9 mouse cellular contexts compared by ENCODE assay signal in genomic region chr6:99519052-99519451, GRCm38 (mm10). TPM values are rescaled to one million over a fixed set of nuclear protein-coding genes. Genes with fewer than 3 reads are reported as not detected.
A peak's percentile ranks its signal among the peaks of the same experiment; 100 is the strongest.
DNase-seq lines count a peak whose midpoint lies in the region; ATAC-seq and TF ChIP-seq lines count a peak whose summit lies in the region.
"Had no signal": no experiment of that assay in that cellular context is flagged by ENCODE, and none has a peak within 500 bp of the region (broad histone marks: within the 10 kb centered on the region; RNA-seq: fewer than 3 reads in every experiment).

No protein-coding gene starts in this region.

- no peaks in the 10 kb centered on the region for H3K36me3 ChIP-seq in kidney, embryonic 14.5 days (ENCODE audit: control insufficient read depth, insufficient read depth, low read length)
- no peaks in the 10 kb centered on the region for H3K36me3 ChIP-seq in forebrain, postnatal 0 days (ENCODE audit: insufficient read depth)
- no peaks in the 10 kb centered on the region for H3K36me3 ChIP-seq in midbrain, embryonic 15.5 days (replicated peaks)

- H3K9me3 ChIP-seq in kidney, embryonic 14.5 days (ENCODE audit: control insufficient read depth, low read length): no peaks in the 10 kb centered on the region
- H3K9me3 ChIP-seq in forebrain, postnatal 0 days (ENCODE audit: low read length): no peaks in the 10 kb centered on the region
- H3K9me3 ChIP-seq in midbrain, embryonic 15.5 days: no peaks in the 10 kb centered on the region
- H3K9me3 ChIP-seq: megakaryocyte, embryonic 14.5 days had no signal

- peak overlapping the region; percentile 84; the same call in 1 of the 2 replicates for H3K4me3 ChIP-seq in kidney, embryonic 14.5 days (ENCODE audit: low read length)
- H3K4me3 ChIP-seq in forebrain, postnatal 0 days (ENCODE audit: low read depth, low read length): peak overlapping the region; percentile 73
- H3K4me3 ChIP-seq in midbrain, embryonic 15.5 days: 0 out of 2 replicates have a peak overlapping the region, but pooled peaks have one; percentile 9
- H3K4me3 ChIP-seq: megakaryocyte, embryonic 14.5 days had no signal

- no peak for ATAC-seq in kidney, embryonic 14.5 days (ENCODE audit: low FRiP score, low TSS enrichment)
- ATAC-seq in forebrain, postnatal 0 days: no peak
- no peak for ATAC-seq in midbrain, embryonic 15.5 days (replicated peaks)

- peak overlapping the region; percentile 32; the same call in 1 of the 2 replicates for H3K9ac ChIP-seq in kidney, embryonic 14.5 days (ENCODE audit: low read depth, low read length)
- peak overlapping the region; percentile 96 for H3K9ac ChIP-seq in forebrain, postnatal 0 days
- no peak overlapping the region for H3K9ac ChIP-seq in midbrain, embryonic 15.5 days

- peak overlapping the region; percentile 84 for H3K4me2 ChIP-seq in kidney, embryonic 14.5 days (replicated peaks; ENCODE audit: low read depth, low read length)
- peak overlapping the region; percentile 98 for H3K4me2 ChIP-seq in forebrain, postnatal 0 days (ENCODE audit: low read depth)
- peak overlapping the region; percentile 99; the same call in 1 of the 2 replicates for H3K4me2 ChIP-seq in midbrain, embryonic 15.5 days

- no peak for TF ChIP-seq POLR2A in brain, embryonic 14.5 days (IDR thresholded peaks at IDR 0.05; ENCODE audit: borderline replicate concordance, extremely low read depth, insufficient read depth, insufficient read length, poor library complexity, severe bottlenecking)

- no peaks in the 10 kb centered on the region for H3K27me3 ChIP-seq in kidney, embryonic 14.5 days (ENCODE audit: control insufficient read depth, insufficient read depth, low read length)
- no peaks in the 10 kb centered on the region for H3K27me3 ChIP-seq in forebrain, postnatal 0 days (ENCODE audit: insufficient read depth, low read length)
- no peaks in the 10 kb centered on the region for H3K27me3 ChIP-seq in midbrain, embryonic 15.5 days (replicated peaks)

- 0 out of 2 replicates have a peak, but pooled peaks cover 3% of the 10 kb centered on the region for H3K4me1 ChIP-seq in kidney, embryonic 14.5 days (ENCODE audit: control insufficient read depth, insufficient read depth, low read length)
- H3K4me1 ChIP-seq in forebrain, postnatal 0 days (ENCODE audit: insufficient read depth): 0 out of 2 replicates have a peak, but pooled peaks cover 4% of the 10 kb centered on the region
- peaks cover 14% of the 10 kb centered on the region for H3K4me1 ChIP-seq in midbrain, embryonic 15.5 days

- no peak for TF ChIP-seq CTCF in brain, embryonic 14.5 days (IDR thresholded peaks at IDR 0.05; ENCODE audit: borderline replicate concordance, extremely low read depth, insufficient read depth, insufficient read length)
- no peak for TF ChIP-seq CTCF in forebrain, postnatal 0 days (IDR thresholded peaks at IDR 0.05; ENCODE audit: low read depth)

- 19% methylated on average over 4 of the region's 4 CpGs for WGBS in kidney, embryonic 14.5 days
- 42% methylated on average over 4 of the region's 4 CpGs for WGBS in forebrain, postnatal 0 days
- 29% methylated on average over 4 of the region's 4 CpGs for WGBS in midbrain, embryonic 15.5 days

- H3K27ac ChIP-seq in kidney, embryonic 14.5 days (ENCODE audit: low read depth, low read length): no peak overlapping the region; the same call in 1 of the 2 replicates
- peak overlapping the region; percentile 98 for H3K27ac ChIP-seq in forebrain, postnatal 0 days (ENCODE audit: low read depth, low read length)
- H3K27ac ChIP-seq in midbrain, embryonic 15.5 days: no peak overlapping the region

- DNase-seq in kidney, postnatal 36 days: no peak
- peak; percentile 49 for DNase-seq in brain, embryonic 14.5 days (ENCODE audit: low read depth)
- DNase-seq in forebrain, postnatal 0 days: peak; percentile 42
- no peak for DNase-seq in adrenal gland, adult 2 months
- DNase-seq in spleen, postnatal 14 days (ENCODE audit: low spot score in 2 of 2): no peak
- DNase-seq in layer of hippocampus, postnatal 25 days (ENCODE audit: extremely low spot score in 1 of 2, low spot score in 1 of 2): no peak

RNA-seq across cellular contexts. Expression of gene Foxp1, which starts 3.5 kb away (rescaled TPM):
- 58.5 and 67.4 TPM in 2 replicates for polyA plus RNA-seq in kidney, embryonic 14.5 days (2014; fragmentation: Nextera tagmentation; extraction: Ambion mirVana)
- polyA plus RNA-seq in brain, embryonic 14.5 days (2012; rRNA removed): 55.0 and 68.1 TPM in 2 replicates
- 112 and 157 TPM in 2 replicates for total RNA-seq in forebrain, postnatal 0 days (2014; rRNA removed)
- 137 and 167 TPM in 2 replicates for polyA plus RNA-seq in forebrain, postnatal 0 days (2015; fragmentation: Nextera tagmentation; extraction: Ambion mirVana)
- 84.1 and 85.2 TPM in 2 replicates for polyA plus RNA-seq in midbrain, embryonic 15.5 days (2015; fragmentation: Nextera tagmentation; extraction: Ambion mirVana)
- 10 to 100 TPM; 38.7 to 41.4 TPM for total RNA-seq in adrenal gland, adult 2 months (2021)
- polyA plus RNA-seq in adrenal gland, adult 2 months (2012; rRNA removed): 43.7 and 44.1 TPM in 2 replicates
- 10 to 100 TPM; 85.7 to 92.0 TPM for total RNA-seq in layer of hippocampus, postnatal 25 days (2021)

Comparison
In these comparisons a context has a peak if more than half of its experiments do, and no peak if none do; other contexts are left out.
1. H3K4me3 ChIP-seq: peak in every context shown above with its lines; median percentile 84 in kidney, embryonic 14.5 days; 73 in forebrain, postnatal 0 days; 9 in midbrain, embryonic 15.5 days.
2. DNase-seq: peak in brain, embryonic 14.5 days (single experiment) and forebrain, postnatal 0 days (single experiment); none in kidney, postnatal 36 days (0 of 2), adrenal gland, adult 2 months (single experiment), spleen, postnatal 14 days (0 of 2) and layer of hippocampus, postnatal 25 days (0 of 2).
3. Peak in every context shown above with its lines, with median percentiles within 50 percentile points of each other: H3K4me2 ChIP-seq.